ENCODE assay signal across 28 mouse cellular contexts in genomic region chr9:40073529-40073928, GRCm38 (mm10). TPM values are rescaled to one million over a fixed set of nuclear protein-coding genes. Genes with fewer than 3 reads are reported as not detected.
DNase-seq lines count a peak whose midpoint lies in the region; ATAC-seq and TF ChIP-seq lines count a peak whose summit lies in the region.
"Had no signal": no experiment of that assay in that cellular context is flagged by ENCODE, and none has a peak within 500 bp of the region (broad histone marks: within the 10 kb centered on the region; RNA-seq: fewer than 3 reads in every experiment).

Gene Olfr982 (plus strand): TSS chr9:40073829.

- no peaks in the 10 kb centered on the region for H3K27me3 ChIP-seq in megakaryocyte, embryonic 14.5 days (replicated peaks)
- peaks cover 11% of the 10 kb centered on the region for H3K27me3 ChIP-seq in E14TG2a.4 (ENCODE audit: insufficient read depth, low read length)
- H3K27me3 ChIP-seq in midbrain, postnatal 0 days (ENCODE audit: insufficient read depth, low read length) = no peaks in the 10 kb centered on the region
- H3K27me3 ChIP-seq: CH12.LX, Patski had no signal

- 88% methylated on average over 2 of the region's 2 CpGs for WGBS in midbrain, postnatal 0 days

- H3K4me3 ChIP-seq in megakaryocyte, embryonic 14.5 days (replicated peaks) = peak within 1 kb of the TSS; percentile 65
- H3K4me3 ChIP-seq in E14TG2a.4 (replicated peaks; ENCODE audit: low read length) = peak within 1 kb of the TSS; percentile 58
- H3K4me3 ChIP-seq in ES-E14 (ENCODE audit: insufficient read depth in 1 of 2, low read depth in 1 of 2, low read length in 2 of 2, poor library complexity in 1 of 2, severe bottlenecking in 1 of 2) = peak within 1 kb of the TSS; percentile 1 to 24; a peak in 2 of 4 replicates
- no peak within 1 kb of the TSS for H3K4me3 ChIP-seq in midbrain, postnatal 0 days (ENCODE audit: low read depth, low read length)

- H3K4me2 ChIP-seq in midbrain, postnatal 0 days (ENCODE audit: low read depth, low read length, poor library complexity, severe bottlenecking) = no peak within 1 kb of the TSS

- in situ Hi-C loops in ES-E14 (cut with MboI; ENCODE audit: low sequenced_read_pairs in 2 of 2, unreplicated experiment in 2 of 2) = no loop called here

- no peak within 1 kb of the TSS for H3K9ac ChIP-seq in ES-E14 (ENCODE audit: insufficient read depth, low read depth, low read length, poor library complexity, severe bottlenecking)
- no peak within 1 kb of the TSS for H3K9ac ChIP-seq in midbrain, postnatal 0 days (replicated peaks; ENCODE audit: low read length, poor library complexity, severe bottlenecking)

- H3K27ac ChIP-seq in ES-E14 (ENCODE audit: insufficient read depth, low read depth, low read length, poor library complexity, severe bottlenecking) = no peak within 1 kb of the TSS
- H3K27ac ChIP-seq in midbrain, postnatal 0 days (ENCODE audit: low read depth, low read length) = no peak within 1 kb of the TSS

- no peak for ATAC-seq in megakaryocyte, adult 5-6 weeks (ENCODE audit: poor library complexity, severe bottlenecking)
- no peak for ATAC-seq in midbrain, postnatal 0 days (ENCODE audit: low FRiP score)
- ATAC-seq: activated CD4-positive, CD25-positive, alpha-beta regulatory T cell, adult 4 months; CD4-positive, CD25-positive, alpha-beta regulatory T cell, adult 4 months; Patski had no signal

- DNase-seq in ES-E14 (ENCODE audit: low read depth, low spot score) = no peak
- DNase-seq in midbrain, postnatal 0 days (ENCODE audit: low spot score) = no peak
- no peak for DNase-seq in kidney, postnatal 10 days
- DNase-seq: adrenal gland, adult 2 months; adrenal gland, adult 8-10 months; adrenal gland, postnatal 10 days; adrenal gland, postnatal 14 days; adrenal gland, postnatal 25 days; adrenal gland, postnatal 36 days; B cell, adult 2 months; cerebellum, adult 11 months; cerebellum, adult 11-12 months; cerebellum, adult 18-20 months; cerebellum, adult 2 months; cerebellum, adult 8-10 months had no signal

- H3K9me3 ChIP-seq in megakaryocyte, embryonic 14.5 days = peaks cover 9% of the 10 kb centered on the region; the same call in 1 of the 2 replicates
- H3K9me3 ChIP-seq in E14TG2a.4 (ENCODE audit: low read length) (no peaks in the 10 kb centered on the region), ES-E14 (ENCODE audit: control insufficient read depth, insufficient read depth, low read depth, low read length) (no peaks in the 10 kb centered on the region)
- no peaks in the 10 kb centered on the region for H3K9me3 ChIP-seq in midbrain, postnatal 0 days (ENCODE audit: low read length)

- no peak for TF ChIP-seq CTCF in E14TG2a.4 (conservative IDR thresholded peaks at IDR 0.05; ENCODE audit: low read length)
- TF ChIP-seq CTCF in midbrain, postnatal 0 days (IDR thresholded peaks at IDR 0.05) = no peak

- H3K36me3 ChIP-seq in megakaryocyte, embryonic 14.5 days (replicated peaks; ENCODE audit: low read length) = no peaks in the 10 kb centered on the region
- H3K36me3 ChIP-seq in E14TG2a.4 (ENCODE audit: insufficient read depth, low read length) = no peaks in the 10 kb centered on the region
- H3K36me3 ChIP-seq in ES-E14 (ENCODE audit: control insufficient read depth, insufficient read depth, low read length, poor library complexity, severe bottlenecking) = no peaks in the 10 kb centered on the region
- no peaks in the 10 kb centered on the region for H3K36me3 ChIP-seq in midbrain, postnatal 0 days (ENCODE audit: insufficient read depth, low read length)
- H3K36me3 ChIP-seq: G1E had no signal

- H3K4me1 ChIP-seq in megakaryocyte, embryonic 14.5 days = no peaks in the 10 kb centered on the region; the same call in 1 of the 2 replicates
- H3K4me1 ChIP-seq in E14TG2a.4 (replicated peaks; ENCODE audit: low read depth, low read length) (peaks cover 9% of the 10 kb centered on the region; the same call in 1 of the 2 replicates), ES-E14 (ENCODE audit: control insufficient read depth in 2 of 2, insufficient read depth in 2 of 2, low read length in 2 of 2, poor library complexity in 1 of 2) (peaks cover 0 to 3% of the 10 kb centered on the region in 2 experiments; a peak in 1 of 4 replicates)
- H3K4me1 ChIP-seq in midbrain, postnatal 0 days (ENCODE audit: insufficient read depth, low read length) = no peaks in the 10 kb centered on the region

TF ChIP-seq in ES-E14, 5 proteins besides CTCF, POLR2A, EP300 and RAD21:
- TF ChIP-seq CHD2 (IDR thresholded peaks at IDR 0.05; ENCODE audit: low read depth, low read length) (no peak), ZNF384 (IDR thresholded peaks at IDR 0.05; ENCODE audit: low read depth, low read length) (no peak), MAFK (IDR thresholded peaks at IDR 0.05; ENCODE audit: insufficient read depth, low read depth, low read length) (no peak), HCFC1 (IDR thresholded peaks at IDR 0.05; ENCODE audit: borderline replicate concordance, insufficient read depth, low read length) (no peak), ZC3H11A (IDR thresholded peaks at IDR 0.05; ENCODE audit: borderline replicate concordance, low read depth, low read length) (no peak)

RNA-seq across cellular contexts. Expression of gene Olfr982, which starts in this region (rescaled TPM):
- polyA plus RNA-seq in megakaryocyte, embryonic 14.5 days (2012; ENCODE audit: insufficient read depth, low replicate concordance) = not detected in 2 replicates
- total RNA-seq in megakaryocyte, adult 5-6 weeks (2015) = not detected in 2 replicates
- total RNA-seq in megakaryocyte, adult 5-6 weeks (2017) = not detected in 2 replicates
- 0.05 TPM in 1 of 2 replicates, not detected in the other for total RNA-seq in ES-E14 (2012; rRNA removed)
- not detected in 2 replicates for total RNA-seq in midbrain, postnatal 0 days (2014; rRNA removed)
- polyA plus RNA-seq in midbrain, postnatal 0 days (2015; fragmentation: Nextera tagmentation; extraction: Ambion mirVana) = not detected in 2 replicates
- total RNA-seq: adrenal gland, adult 18-20 months; adrenal gland, adult 2 months; adrenal gland, adult 8-10 months; adrenal gland, postnatal 10 days; adrenal gland, postnatal 14 days; adrenal gland, postnatal 25 days; adrenal gland, postnatal 36 days; adrenal gland, postnatal 4 days; CH12.LX; MEL had no signal
- polyA plus RNA-seq: activated CD4-positive, CD25-positive, alpha-beta regulatory T cell, adult 4 months; adrenal gland, adult 2 months; brain, embryonic 14.5 days; C2C12; CD4-positive, CD25-positive, alpha-beta regulatory T cell, adult 4 months; cerebellum, adult 2 months; G1E; Patski had no signal
